Mouse (Mus musculus) heart, postnatal 25 days (tissue): Measurements from ENCODE around the gene Slx4. TPM values are rescaled to one million over a fixed set of nuclear protein-coding genes. Genes with fewer than 3 reads are reported as not detected.
"Not testable (repeated sequence)": the region's sequence is repeated elsewhere in the genome, so short reads cannot be mapped to it uniquely, and the experiment has no call there.

Experiments used
- DNase-seq: peaks from one replicate; pipeline ENCODE4 v3.0.0; 2022; ENCODE audit warnings: low spot score
- intact Hi-C: fragments of 180-260 bp; cut with DNase I; formaldehyde crosslinking; loops from one replicate; pipeline ENCODE4 v1.15.1; 2025
- total RNA-seq, 2 experiments: library from RNA; stranded (reverse); gene quantifications; 2 replicates each; pipeline ENCODE4 v1.2.3; 2021

The Slx4 gene
- total RNA-seq = 1 to 10 TPM; 9.0 to 9.1 TPM

DNA sequence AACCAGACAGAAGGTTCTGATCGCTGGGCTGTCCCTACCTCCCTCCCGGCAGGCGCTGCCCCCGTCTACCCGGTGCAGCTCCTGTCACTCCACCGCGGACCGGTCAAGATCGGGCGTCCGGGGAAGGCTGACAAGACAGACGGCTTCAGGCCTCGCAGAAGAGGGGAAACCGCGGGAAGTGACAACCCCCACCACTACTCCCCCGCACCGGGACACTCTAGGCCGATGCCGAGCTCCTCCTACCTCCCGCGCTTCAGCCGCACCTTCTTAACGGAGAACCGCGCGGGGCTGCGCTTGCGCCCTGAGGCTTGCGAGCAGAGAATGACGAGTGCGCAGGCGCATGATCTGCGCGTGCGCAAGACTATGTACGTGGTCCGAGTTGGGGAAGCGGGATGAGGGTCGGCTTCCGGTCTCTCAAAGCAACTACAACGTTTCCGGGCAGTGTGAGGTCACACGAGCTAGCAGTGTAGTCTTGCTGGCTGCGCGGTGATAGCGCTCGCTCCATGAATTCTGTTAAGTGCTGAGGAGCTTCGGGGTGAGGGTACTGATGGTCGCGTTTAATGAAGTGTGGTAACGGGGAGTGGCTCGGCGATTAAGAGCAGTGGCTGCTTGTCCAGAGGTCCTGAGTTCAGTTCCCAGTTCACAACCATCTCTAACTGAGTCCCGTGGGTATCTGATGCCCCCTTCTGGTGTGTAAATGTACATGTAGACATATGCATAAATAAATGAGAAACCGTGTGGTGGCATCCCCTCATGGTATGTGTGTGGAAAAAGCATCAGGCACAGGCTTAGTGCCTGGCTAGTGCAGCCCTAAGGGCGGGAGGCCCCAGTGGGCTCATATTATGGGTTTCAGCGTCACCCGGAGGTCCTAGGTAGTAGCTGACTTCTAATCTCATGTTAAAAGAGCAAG lies at the start of gene Slx4:
TSS of gene Slx4 (minus strand) at position 282 of the 910 bp plus-strand sequence.
- intact Hi-C loops = loop anchor here (5.0 kb wide), 2 partner anchors 96 to 156 kb away; partner anchors contain the start of genes 1700037C18Rik, Cluap1 and Zfp174
- DNase-seq = peak; percentile 91

GRCm38 (mm10) chr16:4052601-4053000 lies 49.0 kb upstream of the Slx4 start:
- intact Hi-C loops = no loop called here
- DNase-seq = no peak

DNA sequence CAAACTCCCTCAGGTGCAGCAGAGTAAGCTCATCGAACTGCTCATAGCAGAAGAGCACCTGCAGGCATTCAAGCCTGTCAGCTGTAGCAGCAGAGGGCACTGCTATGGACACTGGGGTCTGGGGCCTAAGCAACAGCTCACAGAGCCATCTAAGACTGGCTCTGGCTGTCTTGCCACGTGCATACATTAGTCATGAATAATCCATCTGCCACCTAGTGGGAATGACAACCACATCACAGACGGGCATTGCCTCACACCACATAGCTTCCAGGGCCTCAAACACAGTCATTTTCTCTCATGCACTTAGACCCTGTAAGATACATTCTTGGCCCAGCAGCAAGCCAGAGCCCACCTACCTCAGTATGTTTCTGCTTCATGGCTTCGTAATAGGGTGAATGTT lies 42.0 kb upstream of the Slx4 start:
- intact Hi-C loops = no loop called here
- DNase-seq = no peak

GRCm38 (mm10) chr16:4044093-4044492 lies 40.5 kb upstream of the Slx4 start:
- no peak for DNase-seq
- intact Hi-C loops = no loop called here

DNA sequence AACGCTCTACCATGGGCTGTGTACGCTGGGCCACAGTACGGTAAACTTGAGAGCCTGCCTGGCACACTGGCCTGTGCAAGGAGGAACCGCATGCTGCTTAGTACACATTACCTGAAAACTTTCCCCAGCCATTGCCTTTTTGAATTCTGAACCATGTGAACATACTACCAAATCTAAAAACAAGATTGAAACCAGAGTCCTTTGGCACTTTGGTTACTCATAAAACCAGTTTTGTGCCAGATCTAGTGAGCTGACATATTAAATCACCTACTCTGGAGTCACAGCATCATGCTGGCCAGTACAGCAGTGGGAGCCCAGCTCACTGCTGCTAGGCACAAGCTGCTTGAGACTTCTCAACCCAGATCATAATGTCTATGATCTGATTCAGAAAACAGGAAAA lies 38.1 kb upstream of the Slx4 start:
- no peak for DNase-seq
- intact Hi-C loops = no loop called here

DNA sequence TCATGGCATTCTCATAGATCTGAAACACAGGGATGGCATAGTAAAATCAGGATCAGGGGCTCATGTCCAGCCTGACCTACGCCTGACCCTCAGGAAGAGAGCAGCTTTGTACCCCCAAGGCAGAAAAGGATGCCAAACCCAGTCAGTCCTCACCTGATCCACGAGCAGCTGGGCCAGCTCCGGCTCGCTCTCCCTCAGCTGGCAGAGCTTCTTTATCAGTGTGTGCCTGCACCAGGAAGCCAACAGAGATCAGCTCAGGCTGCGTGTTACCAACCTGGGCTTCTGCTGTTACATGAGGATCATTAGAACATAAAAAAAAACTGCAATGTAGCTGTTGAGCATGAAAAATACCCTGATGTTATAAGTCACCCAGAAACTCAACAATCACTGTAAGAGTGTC lies 36.6 kb upstream of the Slx4 start:
- intact Hi-C loops = no loop called here
- DNase-seq = no peak

GRCm38 (mm10) chr16:4037690-4038089 lies 34.1 kb upstream of the Slx4 start:
- intact Hi-C loops = no loop called here
- no peak for DNase-seq

GRCm38 (mm10) chr16:4036807-4037206 lies 33.2 kb upstream of the Slx4 start, which contains the start of gene Dnase1:
Dnase1 (plus strand) TSS chr16:4036942.
- intact Hi-C loops = no loop called here
- DNase-seq = no peak

GRCm38 (mm10) chr16:4035575-4035974 lies 32.0 kb upstream of the Slx4 start:
- intact Hi-C loops = no loop called here
- no peak for DNase-seq

DNA sequence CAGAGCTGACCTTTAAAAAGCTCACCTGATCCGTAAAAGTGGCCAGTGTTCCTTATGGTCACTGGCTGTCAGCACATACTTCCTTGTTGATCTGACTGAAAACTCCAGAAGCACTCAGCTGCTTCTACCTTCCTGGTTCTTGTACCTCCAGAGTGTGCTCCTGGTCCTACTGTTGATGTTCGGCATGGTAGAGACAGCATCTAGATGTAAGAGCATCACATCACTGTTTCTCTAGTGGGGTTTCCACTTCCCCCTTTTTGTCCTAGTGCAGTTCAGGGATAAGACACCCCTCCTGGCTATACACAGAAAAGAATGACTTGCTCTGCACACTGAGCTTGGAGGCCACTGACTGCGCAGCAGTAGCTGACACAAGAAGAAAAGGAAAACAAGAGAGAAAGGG lies 30.9 kb upstream of the Slx4 start:
- no peak for DNase-seq
- intact Hi-C loops = no loop called here

GRCm38 (mm10) chr16:4033971-4034370 lies 30.4 kb upstream of the Slx4 start:
- intact Hi-C loops = no loop called here
- DNase-seq = no peak

DNA sequence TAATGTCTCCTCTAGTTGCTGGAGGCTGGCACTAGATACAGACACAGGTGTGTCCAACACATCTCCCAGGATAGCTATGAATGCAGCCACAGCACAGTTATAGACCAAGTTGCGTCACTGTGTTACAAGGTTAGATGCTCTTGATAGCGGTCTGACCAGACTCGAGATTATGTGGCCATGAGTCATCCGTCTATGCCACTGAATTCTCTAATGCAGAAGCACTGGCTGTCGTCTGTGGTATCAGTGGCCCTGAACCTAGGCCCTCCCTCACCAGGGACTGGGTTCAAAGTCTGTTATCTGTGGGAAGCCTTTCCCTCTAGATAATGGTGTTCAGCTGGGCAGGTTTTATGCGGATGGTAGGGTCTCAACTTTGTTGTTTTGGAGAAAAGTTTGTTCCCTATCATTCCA lies 28.8 kb upstream of the Slx4 start:
- intact Hi-C loops = no loop called here
- no peak for DNase-seq

- intact Hi-C loops = no loop called here
- no peak for DNase-seq
These were observed 28.1 kb upstream of the Slx4 start for GRCm38 (mm10) chr16:4031441-4032274.

- intact Hi-C loops = no loop called here
- no peak for DNase-seq
These were observed 26.9 kb upstream of the Slx4 start for GRCm38 (mm10) chr16:4030501-4030900.

GRCm38 (mm10) chr16:4029371-4029841 lies 25.8 kb upstream of the Slx4 start:
- DNase-seq = no peak
- intact Hi-C loops = no loop called here

DNA sequence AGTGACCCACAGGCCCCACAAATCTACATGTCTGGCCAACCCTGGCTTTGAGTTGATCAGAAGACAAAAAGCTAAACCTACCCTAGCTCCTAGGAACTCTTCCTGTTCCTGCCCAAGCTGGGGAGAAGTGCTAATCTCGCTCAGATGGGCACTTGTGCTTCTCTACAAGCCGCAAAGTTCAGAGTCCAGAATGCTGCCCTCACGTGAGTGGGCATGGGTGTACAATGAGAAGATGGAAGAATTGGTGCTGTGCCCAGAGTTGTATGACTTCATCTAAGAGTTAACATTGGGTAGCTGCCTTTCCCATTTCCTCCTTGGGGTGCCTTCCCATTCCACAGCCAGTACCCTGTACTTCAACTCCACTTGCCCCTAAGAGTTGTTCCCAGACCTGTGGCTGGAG lies 23.6 kb upstream of the Slx4 start:
- intact Hi-C loops = no loop called here
- no peak for DNase-seq

DNA sequence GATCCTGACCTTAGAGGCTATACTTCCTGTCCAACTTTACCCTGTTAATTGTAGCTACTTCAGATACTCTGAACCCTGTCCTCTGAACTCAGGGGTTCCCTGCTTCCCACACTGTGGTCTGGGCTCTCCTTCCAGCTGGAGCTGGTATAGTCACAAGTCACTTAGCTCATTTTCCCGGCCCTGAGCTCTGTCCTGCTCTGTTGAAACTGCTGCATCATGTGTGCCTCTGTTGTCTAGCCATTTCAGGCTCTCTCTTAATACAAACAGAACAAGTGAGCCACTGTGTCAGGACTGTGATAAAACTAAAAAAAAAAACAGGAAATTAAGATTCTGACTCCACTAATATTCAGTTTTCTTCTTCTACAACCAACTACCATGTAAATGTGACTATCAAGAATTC lies 23.1 kb upstream of the Slx4 start:
- intact Hi-C loops = no loop called here
- DNase-seq = no peak

DNA sequence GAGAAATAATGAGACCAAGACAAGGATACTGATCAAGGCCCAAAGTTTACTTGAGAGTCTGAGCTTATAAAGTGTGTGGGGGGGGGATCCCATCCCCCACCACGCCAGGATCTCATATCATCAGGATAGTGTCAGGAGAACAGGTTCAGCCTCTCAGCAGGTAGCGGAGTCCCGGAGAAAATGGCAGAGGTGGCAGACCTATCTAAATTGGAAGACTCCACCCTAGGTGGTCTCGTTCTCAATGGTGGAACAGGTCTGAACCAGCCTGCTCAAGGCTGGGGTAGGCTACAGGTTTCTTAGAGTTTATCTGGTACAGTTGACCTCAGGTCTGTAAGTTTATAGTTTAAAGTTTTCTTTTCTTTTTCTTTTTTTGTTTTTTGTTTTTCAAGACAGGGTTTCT lies 19.1 kb upstream of the Slx4 start:
- intact Hi-C loops = no loop called here
- DNase-seq = no peak

DNA sequence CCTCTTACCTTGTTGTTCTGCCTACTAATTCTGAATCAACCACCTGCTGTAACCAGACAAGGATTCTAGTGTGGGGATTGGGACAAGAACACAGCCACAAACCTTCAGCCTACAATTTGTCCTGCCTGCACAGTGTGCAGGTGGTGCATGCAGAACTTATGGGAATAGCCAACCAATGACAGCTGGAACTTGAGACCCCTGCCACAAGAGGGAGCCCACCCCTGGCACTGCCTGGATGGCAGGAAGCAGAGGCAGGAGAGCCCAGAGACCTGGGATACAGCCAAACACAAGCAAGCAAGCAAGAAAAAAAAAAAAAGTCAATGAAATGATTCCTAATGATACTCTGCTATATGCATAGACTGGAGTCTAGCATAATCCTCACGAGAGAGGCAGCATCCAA lies 17.7 kb upstream of the Slx4 start:
- intact Hi-C loops = no loop called here
- DNase-seq = no peak

GRCm38 (mm10) chr16:4017466-4017865 lies 13.9 kb upstream of the Slx4 start:
- intact Hi-C loops, DNase-seq: not testable (repeated sequence)

DNA sequence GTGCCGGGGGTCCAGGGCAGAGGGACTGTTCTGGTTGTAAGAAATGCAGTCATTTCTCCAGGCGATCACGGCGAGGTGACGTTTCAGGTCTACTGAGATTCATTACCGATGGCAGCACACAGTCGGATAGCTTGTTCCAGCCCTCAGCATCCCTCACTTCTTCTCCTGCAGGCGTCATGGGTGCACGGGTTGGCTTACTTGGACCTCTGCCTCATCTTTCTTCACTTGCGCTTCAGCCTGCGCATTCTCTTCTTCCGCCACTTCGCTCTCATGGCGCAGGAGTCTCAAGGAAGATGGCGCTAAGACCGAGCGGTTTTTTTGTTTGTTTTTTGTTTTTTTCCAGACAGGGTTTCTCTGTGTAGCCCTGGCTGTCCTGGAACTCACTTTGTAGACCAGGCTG lies 13.2 kb upstream of the Slx4 start:
- intact Hi-C loops, DNase-seq: not testable (repeated sequence)
